Mouse (Mus musculus): ENCODE data around the gene Pum3.
"Not testable (repeated sequence)": the region's sequence is repeated elsewhere in the genome, so short reads cannot be mapped to it uniquely, and the experiment has no call there.

GRCm38 (mm10) chr19:27389566-27389965 is 40.1 kb downstream of the Pum3 start:
- TF ChIP-seq CTCF (IDR thresholded peaks at IDR 0.05; ENCODE audit: control insufficient read depth, insufficient read depth, low read length); POLR2A (IDR thresholded peaks at IDR 0.05; ENCODE audit: borderline replicate concordance, control insufficient read depth, low read depth, low read length): not testable (repeated sequence)

Measured in bone marrow, adult 2 months (tissue).